Mouse (Mus musculus): ENCODE results near the gene Stard13.

The Stard13 gene

DNA sequence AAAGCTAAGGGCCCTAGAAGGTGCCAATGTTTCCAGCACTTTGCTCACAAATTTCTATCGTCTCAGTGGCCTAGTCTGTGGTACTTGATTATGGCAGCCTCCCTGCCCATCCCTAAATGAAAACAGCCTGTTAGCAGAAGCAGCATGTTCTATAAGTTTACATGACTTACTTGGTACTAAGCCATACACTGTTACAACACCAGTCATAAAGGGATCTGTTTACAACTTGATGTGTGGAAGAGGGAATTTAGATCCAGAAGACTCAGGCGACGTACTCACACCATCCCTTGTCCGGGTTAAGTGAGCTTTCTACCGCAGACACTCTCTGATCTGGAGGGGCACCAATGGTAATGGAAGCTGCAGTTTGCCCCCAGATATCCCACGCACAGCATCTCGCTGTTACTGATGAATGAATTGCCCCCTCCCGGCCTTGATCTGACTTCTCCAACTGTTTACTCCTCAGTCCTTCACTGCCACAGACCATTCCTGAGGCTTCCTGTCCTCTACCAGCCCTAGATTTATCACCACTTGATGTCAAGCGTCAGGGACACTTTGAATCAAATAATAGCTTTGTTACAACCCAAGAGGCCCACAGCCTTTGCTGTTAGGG, 53.4 kb downstream of the Stard13 start:
- DNase-seq, result no peak

DNA sequence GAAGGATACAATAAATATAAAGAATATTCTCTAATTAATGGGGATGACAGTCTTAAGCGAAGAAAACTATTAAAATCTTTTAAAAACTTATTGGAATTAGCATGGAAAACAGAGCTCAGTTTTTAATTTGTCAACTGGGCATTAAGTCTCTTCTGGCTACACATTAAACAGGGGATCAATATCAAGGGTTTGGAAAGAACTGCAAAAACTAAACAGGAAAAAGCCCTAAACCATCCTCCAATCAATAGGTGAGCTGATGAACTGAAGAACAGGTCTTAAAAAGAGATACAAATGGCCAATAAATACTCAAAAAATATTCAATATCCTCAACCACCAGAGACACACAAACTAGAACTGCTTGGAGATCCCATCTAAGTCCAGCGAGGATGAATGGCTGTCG, 56.5 kb downstream of the Stard13 start:
- DNase-seq, result no peak

DNA sequence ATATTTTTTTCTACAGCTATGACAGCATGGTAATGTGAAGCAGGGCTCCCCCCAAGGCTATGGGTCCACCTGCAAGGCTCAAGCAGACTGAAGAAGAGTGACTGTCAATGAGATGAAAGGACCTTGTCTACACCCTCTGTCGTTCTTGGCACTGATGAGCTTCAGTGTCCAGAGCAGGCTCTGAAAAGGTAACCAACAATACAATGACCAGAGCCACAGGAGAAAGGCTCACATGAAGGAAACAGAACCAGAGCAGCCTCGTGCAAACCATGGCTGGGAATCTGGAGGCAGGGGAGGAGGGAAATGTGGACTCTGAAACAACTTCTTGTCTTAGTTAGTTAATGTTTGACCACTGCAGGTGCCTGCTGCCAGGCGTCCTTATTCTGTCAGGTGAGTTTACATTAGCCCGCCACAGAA, 57.7 kb downstream of the Stard13 start:
- peak in 1 of 2 experiments; percentile 42 for DNase-seq

DNA sequence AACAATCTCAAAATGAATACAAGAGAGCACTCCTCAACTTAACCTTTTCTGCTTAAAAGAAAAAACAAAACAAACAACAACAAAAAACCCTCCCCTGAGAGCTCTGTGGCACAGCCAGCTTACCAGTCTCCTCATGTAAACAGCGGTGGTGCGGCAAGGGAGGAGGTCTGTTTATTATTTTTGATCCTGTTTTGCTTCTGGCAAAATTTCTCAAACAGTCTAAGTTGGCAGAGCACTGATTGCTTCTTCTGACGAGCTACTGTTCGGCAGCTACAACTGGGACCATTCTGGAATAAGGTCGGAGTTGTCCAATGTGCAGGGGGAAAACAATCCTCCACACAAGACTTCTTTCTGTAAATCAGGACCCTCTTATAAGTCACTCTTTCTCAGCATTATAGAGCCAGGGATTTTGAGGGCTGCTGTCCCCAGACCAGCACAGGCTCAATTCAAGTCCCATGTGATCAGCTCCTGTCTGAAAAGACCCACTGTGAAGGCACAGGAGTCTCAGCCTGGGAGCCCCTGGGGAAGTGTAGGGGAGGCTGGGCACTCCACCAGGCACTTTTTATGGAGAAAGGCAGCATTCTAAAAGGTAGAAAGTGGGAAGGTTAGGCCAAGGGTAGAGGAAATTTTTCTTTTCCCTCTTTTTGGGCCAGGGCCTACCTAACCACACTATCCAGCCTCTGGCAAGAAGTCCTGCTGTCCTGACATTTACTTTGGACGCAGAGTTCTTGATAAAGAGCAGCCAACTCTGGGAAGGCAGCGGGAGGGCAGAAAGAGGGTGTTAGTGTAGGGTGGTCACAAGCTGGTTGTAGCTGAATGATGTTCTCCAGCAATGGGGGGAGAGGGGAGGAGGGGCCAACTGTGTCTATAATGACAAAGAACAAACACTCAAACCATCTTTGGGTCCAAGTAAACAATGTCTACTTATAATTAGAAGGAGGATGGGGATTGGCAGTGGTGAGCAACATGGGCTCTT, 58.9 kb downstream of the Stard13 start:
- DNase-seq, result peak in 1 of 2 experiments; percentile 55

DNA sequence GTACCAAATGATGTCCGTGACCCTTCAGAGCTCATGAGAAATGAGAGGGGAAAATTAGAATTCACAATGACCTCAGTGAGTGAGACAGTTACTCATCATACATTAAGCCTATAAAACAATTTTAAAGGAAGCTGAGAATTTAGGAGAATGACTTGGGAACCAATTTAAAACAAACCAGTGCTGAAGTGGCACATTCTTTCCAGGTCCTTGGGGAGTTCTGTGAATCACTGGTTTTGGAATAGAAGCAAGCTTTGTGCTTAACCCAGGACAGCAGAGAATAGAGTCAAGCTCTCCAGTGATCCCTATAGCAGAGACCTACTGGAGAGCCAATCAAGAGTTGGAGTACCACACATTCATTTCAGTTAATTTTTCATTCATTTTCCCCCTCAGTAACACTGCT, 59.9 kb downstream of the Stard13 start:
- DNase-seq, result no peak

DNA sequence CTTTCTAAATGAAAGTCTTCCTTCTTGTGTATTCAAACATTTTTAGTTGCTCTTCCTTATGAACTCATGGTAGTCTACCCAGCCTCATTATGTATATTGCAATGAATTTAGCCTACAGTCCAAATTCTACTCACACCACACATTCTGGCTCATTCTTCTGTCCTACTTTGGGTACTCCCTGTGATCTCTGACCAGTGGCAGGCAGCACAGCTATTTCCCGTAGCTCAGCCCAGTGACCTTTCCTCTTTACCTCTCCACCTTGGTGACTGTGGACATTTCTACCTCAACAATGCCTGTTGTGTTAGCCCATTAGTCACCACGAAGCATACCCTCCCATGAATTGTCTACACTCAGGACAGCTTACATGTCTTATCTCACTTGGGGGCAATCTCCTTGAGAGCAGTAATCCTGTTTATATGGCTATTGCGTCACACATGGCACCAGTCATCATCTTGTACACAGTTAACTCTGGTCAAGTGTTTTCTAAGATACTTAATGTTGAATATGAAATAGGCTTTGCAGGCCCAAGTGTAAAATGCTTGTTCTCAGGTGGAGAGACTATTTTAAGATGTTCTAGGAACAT, 63.4 kb downstream of the Stard13 start:
- DNase-seq, result no peak

DNA sequence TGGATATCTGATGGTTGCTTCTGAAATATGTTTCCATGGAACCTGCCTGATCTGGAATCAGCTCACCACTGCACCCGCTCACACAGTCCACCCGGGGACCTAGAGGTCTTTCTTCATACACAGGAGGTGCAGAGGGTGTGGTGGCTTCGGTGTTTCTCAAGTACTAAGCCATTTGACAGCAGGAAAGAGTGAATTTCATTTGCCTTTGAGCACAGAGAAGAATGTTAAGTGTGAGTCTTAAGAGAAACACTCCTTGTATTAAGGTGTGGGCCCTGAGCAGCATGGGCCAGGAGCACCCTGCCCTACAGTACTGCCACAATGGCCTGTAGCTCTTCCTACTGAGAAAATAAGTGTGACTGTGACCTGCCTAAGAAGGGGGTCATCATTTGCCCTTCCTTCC, 65.4 kb downstream of the Stard13 start:
- DNase-seq, result peak; percentile 32 to 56

DNA sequence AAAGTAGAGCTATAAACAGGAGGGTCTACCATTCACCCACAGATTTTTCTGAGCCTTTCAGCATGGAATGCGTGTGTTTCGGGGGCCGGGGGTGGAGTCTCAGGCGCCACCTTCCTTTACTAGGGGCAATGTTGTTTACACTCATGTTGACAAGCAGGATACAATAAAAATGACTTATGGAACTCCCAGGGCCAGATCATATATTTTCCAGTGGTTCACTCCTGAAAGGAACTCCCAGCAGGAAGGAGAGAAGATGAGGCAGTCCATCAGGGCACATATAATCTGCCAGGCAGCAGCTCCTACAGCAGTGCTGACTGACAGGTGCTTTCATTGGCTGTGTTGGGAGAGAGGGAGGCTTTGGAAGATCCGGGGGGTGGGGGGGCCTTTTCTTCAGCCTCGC, 66.0 kb downstream of the Stard13 start:
- no peak for DNase-seq

DNA sequence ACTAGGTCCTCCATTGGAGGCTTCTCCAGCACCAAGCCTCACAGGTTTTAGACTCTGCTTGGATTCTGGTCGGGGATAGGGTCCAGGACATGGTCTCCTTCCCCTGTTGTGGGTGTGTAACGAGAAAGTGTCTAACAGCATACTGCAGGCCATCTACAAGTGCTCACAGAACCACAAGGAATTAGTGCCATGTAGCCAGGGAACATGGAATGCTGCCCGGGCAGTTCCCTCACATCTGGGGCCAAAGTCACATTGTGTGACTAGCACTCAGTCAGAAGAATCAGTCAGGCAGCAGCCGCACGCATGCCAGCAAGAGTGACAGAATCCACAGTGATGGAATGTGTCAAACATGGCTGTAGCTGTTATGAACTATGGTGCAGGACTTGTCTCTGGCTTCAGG, 67.4 kb downstream of the Stard13 start:
- DNase-seq, result peak; percentile 81 to 91

DNA sequence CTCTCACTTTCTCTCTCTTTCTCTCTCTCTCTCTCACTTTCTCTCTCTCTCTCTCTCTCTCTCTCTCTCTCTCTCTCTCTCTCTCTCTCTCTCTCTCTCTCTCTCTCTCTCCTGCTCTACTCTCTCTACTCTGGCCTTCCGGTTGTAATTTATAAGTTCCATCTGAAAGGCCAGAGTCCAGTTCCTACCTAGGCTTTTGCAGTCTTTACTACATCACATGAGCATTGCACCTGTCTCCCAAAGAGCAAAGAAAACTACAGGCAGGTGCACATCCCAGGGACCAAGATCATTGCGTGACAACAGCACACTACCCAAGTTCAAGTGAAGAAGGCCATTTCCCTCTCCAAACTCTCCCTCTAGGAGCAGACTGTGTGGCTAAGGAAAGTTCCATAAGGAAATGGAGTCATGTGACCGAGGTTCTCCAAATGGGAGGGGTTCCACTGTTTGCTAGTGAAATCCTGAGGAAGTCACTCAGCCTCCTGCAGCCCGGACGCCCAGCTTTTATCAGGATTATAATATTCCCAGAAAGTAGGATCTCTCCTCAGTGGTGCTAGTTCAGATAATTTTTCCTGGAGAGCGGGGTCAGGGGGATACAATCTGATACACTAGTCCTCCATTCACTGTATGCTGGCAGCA, 68.1 kb downstream of the Stard13 start:
- DNase-seq, result no peak

DNA sequence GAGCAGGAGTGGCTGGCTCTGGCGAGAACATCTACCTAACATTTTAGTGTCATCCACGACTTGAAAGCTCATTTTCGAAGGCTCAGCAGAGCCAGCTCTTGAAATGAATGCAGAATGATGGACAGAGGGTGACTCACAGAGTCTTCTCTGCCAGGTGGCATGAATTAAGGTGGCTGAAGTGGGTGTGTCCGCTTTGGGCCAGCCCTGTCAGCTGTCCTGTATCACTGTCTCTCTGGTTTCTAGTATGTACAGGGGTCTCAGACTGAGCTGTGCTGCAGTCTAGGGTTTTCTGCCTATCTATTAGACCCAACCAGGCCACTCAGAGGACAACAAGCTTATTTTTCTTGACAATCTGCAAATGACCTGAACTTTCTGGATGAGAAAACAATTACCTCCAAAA, 68.8 kb downstream of the Stard13 start:
- no peak for DNase-seq

DNA sequence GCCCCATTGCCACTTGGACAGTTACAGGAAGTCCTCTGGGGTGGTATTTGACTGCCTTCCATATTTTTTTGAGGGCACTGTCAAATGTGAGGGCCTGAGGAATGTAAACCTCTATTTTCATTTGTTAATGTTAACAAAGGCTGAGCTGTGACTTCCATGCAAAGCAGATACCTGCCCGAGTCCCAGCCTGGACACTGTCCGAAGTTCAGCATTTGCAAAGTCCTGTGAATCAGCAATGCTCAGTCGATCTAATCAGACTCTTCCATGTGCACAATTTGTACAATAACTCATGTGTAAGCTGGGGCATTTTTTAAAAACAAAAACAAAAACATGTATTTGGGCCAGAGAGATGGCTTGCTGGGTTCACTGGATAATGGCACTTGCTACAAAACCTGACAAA, 71.0 kb downstream of the Stard13 start:
- DNase-seq, result no peak

DNA sequence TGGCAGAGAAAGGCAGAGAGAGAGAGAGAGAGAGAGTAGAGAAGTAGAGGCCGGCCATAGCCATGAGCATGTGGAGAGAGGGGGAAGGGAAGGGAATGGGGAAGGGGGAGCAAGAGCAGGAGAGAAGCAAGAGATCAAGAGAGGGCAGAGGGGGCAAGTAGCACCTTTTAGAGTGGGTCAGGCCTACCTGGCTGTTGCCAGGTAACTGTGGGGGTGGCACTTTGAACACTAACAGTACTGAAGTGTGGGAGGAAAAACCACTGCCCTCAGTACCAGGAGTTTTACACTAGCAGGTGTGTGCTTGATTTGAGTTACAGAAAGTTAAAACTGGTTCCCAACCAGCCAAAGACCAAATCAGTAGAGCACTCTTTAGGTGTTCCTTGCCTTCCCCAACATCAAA, 78.4 kb downstream of the Stard13 start:
- no peak for DNase-seq

DNA sequence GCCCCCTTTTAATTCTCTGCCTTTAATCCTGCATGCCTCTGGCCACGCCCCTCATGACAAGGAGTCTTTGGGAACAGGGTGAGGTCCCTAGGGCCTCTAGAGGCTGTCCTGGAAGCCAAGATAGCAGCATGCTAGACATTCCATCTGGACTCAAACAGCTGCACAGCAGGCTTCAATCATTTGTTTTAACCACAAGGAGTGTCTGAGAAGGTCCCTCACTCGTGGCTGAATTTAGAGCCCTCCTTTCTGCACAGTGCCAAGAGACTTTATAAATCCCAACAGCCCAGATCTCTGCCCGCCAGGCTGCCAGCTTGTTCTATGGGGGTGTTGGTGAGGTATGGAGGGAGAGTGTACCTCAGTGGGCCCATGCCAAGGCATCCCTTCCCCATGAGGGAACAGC, 78.9 kb downstream of the Stard13 start:
- DNase-seq, result peak; percentile 63 to 80

DNA sequence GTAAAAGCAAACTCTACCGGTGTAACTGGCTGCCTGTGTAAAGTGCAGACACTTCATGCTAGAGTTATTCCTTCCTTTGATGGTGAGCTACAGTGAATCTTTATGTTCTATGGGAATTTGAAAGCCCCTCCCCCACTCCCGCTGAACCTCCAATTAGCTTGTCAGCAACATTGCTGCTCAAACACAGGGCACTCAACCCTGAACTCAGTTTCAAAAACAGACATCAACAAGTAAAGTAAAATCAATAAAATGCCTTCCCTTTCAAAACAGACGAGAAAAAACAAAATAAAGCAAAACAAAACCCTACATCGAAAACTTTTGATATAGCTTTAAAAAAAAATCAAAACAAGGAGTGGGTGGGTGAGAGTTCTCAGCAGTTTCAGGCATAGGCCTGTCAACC, 79.6 kb downstream of the Stard13 start:
- DNase-seq, result no peak

DNA sequence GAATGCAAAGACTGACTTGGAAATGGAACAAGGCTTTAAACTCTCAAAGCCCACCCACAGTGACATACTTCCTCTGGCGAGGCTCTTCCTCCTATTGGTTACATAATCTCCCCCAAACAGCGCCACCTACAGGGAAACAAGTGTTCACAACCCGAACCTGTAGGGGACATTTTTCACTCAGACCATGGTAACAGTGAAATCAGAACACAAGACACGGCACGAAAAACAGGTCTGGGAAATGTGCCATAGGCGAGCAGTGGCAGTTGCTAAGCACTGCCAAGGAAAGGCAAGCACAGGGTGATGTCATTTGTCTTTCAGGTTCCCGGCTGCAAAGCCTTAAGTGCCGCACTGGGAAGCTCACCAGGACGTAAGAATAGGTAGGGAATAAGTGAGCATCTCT, 82.1 kb downstream of the Stard13 start:
- DNase-seq, result no peak

DNA sequence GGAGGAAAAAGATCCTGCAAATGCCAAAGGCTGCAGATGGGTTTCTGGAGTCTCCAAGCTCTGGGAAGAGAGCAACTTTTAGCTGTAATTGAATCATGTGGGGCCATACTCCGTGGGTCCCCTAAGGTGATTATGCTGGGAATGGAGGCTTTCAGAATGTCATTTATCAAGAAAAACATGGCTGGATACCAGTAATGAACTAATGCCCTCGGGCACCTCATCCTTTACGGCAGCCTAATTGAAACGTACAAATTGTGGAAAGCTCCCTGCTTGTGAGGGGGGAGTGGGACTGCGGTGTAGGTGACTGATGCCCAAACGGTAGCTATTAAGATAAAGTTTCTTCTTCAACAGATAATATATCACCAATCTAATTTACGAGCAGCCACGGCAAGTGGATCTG, 84.1 kb downstream of the Stard13 start:
- DNase-seq, result no peak

DNA sequence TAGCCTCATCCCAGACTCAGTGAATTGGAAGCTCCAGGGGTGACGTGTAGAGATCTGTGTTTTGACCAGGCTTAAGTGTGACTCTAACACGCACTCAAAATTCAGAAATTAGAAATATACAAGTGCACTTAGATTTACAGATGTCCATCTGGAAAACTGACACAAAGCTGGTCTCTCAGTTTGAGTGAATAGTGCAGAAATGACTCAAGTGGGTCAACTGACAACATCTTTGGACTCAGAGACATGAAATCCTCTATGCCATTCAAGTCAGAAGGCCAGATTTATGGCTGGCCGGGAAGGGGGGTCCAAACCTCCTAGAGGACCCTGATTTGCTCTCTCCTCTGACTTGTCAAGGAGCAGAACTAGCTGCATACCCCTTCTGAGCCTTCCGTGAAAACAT, 85.6 kb downstream of the Stard13 start:
- no peak for DNase-seq

DNA sequence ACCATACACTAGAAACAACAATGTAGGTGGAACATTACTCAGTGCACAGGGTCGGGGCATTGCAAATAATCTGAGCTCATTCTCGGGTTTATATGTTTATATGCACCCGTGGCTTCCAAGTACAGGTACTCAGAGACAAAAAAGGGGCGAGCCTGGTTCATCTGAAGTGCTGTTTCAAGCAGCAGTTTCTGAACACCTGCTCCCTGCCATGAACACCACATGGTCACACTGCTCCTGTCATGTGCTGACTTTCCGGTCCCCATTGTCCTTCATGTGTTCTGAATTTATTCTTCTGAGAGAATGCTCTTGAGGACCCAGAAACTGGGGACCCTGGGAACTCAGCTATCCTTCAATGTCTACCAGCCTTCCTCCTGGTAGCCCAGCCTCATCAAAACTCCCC, 87.8 kb downstream of the Stard13 start:
- no peak for DNase-seq

DNA sequence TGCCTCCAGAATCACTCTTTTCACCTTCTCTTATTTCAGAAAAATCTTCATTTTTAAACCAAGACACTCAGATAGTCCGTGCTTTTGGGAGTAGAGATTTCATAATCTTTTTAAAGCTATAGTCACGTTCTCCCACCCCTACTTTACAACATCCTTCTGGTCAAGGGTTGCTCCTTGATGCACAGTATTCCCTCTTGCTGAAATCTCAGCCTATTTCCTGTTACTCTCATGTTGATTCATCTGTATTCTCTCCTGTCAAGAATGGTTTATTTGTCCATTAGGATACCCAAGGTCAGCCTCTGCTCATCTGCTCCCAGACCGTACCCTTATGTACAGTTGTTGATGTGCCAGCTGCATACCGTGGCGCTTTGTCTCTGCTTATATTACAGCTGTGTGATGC, 89.7 kb downstream of the Stard13 start:
- DNase-seq, result no peak

DNA sequence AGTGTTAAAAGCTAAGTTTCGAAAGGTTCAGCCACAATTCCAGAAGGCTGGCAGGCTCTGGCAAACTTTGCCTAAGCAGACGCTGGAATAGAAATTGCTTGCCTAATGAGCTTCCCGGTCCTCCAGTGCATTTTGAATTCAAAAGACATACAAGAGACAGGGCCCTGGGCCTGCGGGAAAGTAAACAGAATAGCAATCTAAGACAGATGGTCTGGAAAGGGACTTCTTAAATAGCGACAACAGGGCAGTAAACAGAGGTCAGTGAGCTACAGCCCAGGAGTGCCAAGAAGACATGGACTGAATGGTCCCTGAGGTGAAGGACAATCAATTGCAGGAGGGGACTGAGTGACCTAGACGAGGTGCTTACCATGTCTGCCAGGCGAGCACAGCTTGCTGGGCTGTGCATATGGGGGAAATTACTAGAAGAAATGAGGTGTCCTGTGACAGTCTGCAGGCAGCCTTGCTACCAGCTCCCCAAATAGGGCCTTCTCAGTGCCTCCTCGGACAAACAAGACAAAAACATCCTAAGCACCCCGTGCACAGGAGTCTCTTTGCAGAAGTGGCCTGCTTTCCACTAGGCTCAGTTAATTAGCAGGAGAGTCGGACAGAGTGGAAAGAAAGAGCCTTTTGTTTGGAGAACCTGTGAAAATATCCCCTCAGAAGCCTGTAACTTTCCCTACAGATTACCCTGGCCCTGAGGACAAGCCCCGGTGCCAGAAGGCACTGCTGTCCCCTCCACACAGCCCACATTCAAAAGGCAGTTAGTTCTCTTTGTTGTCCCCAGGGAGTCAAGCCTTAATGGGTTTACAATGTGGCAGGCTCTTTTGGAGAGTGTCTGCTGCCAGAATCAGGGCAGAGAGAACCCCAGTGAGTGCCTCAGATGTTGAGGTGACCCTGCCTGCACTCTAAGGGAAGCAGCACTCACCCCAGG, 90.7 kb downstream of the Stard13 start:
- DNase-seq, result peak; percentile 61 to 88

DNA sequence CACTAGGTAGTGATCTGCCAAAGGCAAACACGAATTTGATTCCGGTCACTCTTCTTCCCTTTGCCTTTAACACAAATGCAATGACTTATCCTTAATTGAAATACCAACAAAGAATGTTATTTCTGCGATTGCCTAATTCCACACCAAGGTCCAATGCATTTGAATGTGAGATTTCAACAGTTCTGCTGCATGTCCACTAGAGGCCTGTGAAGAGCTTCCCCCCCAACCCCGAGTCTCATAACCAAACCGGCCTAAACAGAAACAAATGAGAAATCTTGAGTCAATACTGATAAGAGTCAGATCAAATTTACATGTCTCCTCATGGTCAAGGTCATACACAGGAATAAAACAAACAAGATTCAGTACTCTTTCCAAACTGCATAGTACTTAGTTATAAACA, 91.4 kb downstream of the Stard13 start:
- peak; percentile 60 to 75 for DNase-seq
